Mouse (Mus musculus) C2C12 (cell line): ENCODE data around the gene Cfap61.

ENCODE experiments used
- CEBPB ChIP-seq: IDR thresholded peaks from one replicate; pipeline ENCODE4 v1.6.1; 2011; ENCODE audit warnings: low read depth, mild to moderate bottlenecking, control low read depth, moderate library complexity
- CTCF ChIP-seq: IDR thresholded peaks from one replicate; pipeline ENCODE4 v1.5.1; 2011; ENCODE audit not compliant: control insufficient read depth, insufficient read depth, insufficient read length
- FOSL1 ChIP-seq: IDR thresholded peaks from one replicate; pipeline ENCODE4 v1.8.0; 2011; ENCODE audit warnings: mild to moderate bottlenecking, low read length; ENCODE audit not compliant: poor library complexity, insufficient read depth, severe bottlenecking
- MAX ChIP-seq: IDR thresholded peaks from one replicate; pipeline ENCODE4 v1.6.1; 2011; ENCODE audit warnings: mild to moderate bottlenecking, control low read depth
- MYOG ChIP-seq: IDR thresholded peaks from one replicate; pipeline ENCODE4 v1.6.1; 2011; ENCODE audit not compliant: control insufficient read depth, insufficient read length; ENCODE audit errors: extremely low read depth
- USF1 ChIP-seq: IDR thresholded peaks from one replicate; pipeline ENCODE4 v1.6.1; 2011; ENCODE audit warnings: low read depth, mild to moderate bottlenecking, control low read depth, moderate library complexity

DNA sequence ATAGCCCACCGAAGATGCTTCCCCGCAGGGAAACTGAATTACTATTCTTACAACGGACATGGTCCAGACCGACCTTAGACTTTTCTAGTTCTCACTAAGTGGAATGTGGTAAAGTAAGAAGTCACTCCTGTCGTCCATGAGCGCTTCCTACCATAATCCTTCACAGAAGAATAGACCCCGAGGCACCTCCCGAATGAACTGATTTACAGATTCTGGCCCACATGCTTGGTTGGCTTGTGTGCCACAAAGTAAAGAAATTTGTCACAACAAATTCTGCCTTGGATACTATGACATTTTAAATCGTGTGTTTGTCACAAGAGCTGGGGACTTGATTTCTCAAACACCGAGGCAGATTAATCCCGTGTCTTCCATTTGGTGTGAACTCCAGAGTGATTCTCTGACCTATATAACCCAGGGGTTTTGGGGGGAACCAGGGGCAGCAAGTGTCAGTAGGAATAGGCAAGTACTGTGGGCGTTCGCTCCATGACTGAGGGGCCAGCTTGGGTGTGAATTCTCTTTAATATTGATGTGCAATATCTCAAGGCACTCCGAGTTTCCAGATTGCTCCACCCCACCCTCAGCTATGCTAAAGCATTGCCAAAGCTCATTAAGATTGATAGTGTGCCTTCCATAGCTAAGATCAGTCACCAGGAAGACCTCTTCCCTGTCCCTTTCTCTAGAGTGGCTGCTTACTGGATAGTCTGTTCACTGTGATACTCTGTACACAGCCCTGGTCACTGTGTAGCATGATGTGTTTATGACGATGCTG is 214.8 kb downstream of the Cfap61 start:
- TF ChIP-seq MAX (no peak), CTCF (no peak), USF1 (no peak), FOSL1 (no peak), MYOG (no peak), CEBPB (no peak)
